Comparison of ENCODE assay signal across 26 mouse cellular contexts in the genomic region with DNA sequence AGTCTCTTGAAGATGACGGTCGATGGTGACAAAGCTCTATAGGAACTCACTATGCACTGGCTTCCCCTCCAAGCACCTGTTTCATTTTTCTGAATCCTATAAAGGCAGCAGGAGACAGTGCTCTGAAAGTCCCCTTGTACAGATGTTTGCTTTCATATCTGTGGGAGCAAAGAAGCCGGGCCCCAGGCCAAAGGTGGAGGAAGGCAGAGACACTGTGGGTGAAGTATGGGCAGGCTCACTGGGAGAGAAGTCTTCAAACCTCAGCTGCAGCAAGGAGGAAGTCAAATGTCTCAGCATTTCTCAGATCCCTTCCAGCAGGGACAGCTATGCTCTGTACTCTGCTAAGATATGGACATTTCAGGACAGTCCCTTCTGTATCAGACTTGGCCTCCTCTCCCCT. TPM values are rescaled to one million over a fixed set of nuclear protein-coding genes. Genes with fewer than 3 reads are reported as not detected.
A peak's percentile ranks its signal among the peaks of the same experiment; 100 is the strongest.
DNase-seq lines count a peak whose midpoint lies in the region; ATAC-seq lines count a peak whose summit lies in the region.
"Had no signal": no experiment of that assay in that cellular context is flagged by ENCODE, and none has a peak within 500 bp of the region (broad histone marks: within the 10 kb centered on the region; RNA-seq: fewer than 3 reads in every experiment).

No protein-coding gene starts in this region.

- 67% methylated on average over 3 of the region's 3 CpGs for WGBS in liver, embryonic 12.5 days (ENCODE audit: insufficient replicate concordance)
- 47% methylated on average over 3 of the region's 3 CpGs for WGBS in macrophage (ENCODE audit: missing documents)

- peak overlapping the region; percentile 52 for H3K4me2 ChIP-seq in liver, embryonic 12.5 days
- H3K4me2 ChIP-seq: embryonic facial prominence, embryonic 12.5 days; forebrain, embryonic 13.5 days; heart, embryonic 15.5 days; hindbrain, embryonic 14.5 days; limb, embryonic 13.5 days; lung, embryonic 14.5 days; midbrain, embryonic 11.5 days had no signal

- no peaks in the 10 kb centered on the region for H3K27me3 ChIP-seq in liver, embryonic 12.5 days (replicated peaks)
- H3K27me3 ChIP-seq: forebrain, embryonic 13.5 days had no signal

- peaks cover 80% of the 10 kb centered on the region for H3K4me1 ChIP-seq in liver, embryonic 12.5 days

- ATAC-seq in liver, embryonic 12.5 days, result no peak
- ATAC-seq: forebrain, embryonic 13.5 days; inflammation-experienced regulatory T-cells, adult 6 months had no signal

- H3K79me2 ChIP-seq in macrophage (ENCODE audit: inconsistent target), result peaks cover under 1% of the 10 kb centered on the region; the same call in 1 of the 2 replicates

- peak overlapping the region; percentile 8 for H3K4me3 ChIP-seq in liver, embryonic 12.5 days
- no peak overlapping the region for H3K4me3 ChIP-seq in macrophage (ENCODE audit: inconsistent target)
- H3K4me3 ChIP-seq: embryonic facial prominence, embryonic 12.5 days; forebrain, embryonic 13.5 days; heart, embryonic 15.5 days; layer of hippocampus, adult 2 months; limb, embryonic 13.5 days had no signal

- DNase-seq in thymus, postnatal 0 days (ENCODE audit: low spot score), result peak; percentile 4
- no peak for DNase-seq in thymus, postnatal 14 days
- no peak for DNase-seq in adrenal gland, postnatal 4 days (ENCODE audit: low spot score in 2 of 2)
- no peak for DNase-seq in ovary, postnatal 36 days (ENCODE audit: low spot score)
- no peak for DNase-seq in layer of hippocampus, postnatal 14 days (ENCODE audit: low spot score in 2 of 2)
- DNase-seq: adrenal gland, postnatal 14 days; cerebellum, adult 11 months; cerebellum, adult 9-11 months; gastrocnemius, postnatal 36 days; heart, postnatal 4 days; kidney, adult 18-20 months; kidney, postnatal 25 days; layer of hippocampus, postnatal 36 days; lung, embryonic 14.5 days; right cerebral cortex, postnatal 14 days had no signal

- H3K9ac ChIP-seq in liver, embryonic 12.5 days, result peak overlapping the region; percentile 56
- H3K9ac ChIP-seq: embryonic facial prominence, embryonic 12.5 days; forebrain, embryonic 13.5 days; heart, embryonic 15.5 days; hindbrain, embryonic 14.5 days; limb, embryonic 13.5 days; lung, embryonic 14.5 days had no signal

- no peaks in the 10 kb centered on the region for H3K9me3 ChIP-seq in liver, embryonic 12.5 days (replicated peaks)
- H3K9me3 ChIP-seq: embryonic facial prominence, embryonic 12.5 days; forebrain, embryonic 13.5 days; heart, embryonic 15.5 days; limb, embryonic 13.5 days had no signal

- peak overlapping the region; percentile 84 for H3K27ac ChIP-seq in liver, embryonic 12.5 days
- H3K27ac ChIP-seq in macrophage, result peak overlapping the region; percentile 84
- H3K27ac ChIP-seq: embryonic facial prominence, embryonic 12.5 days; forebrain, embryonic 13.5 days; heart, embryonic 15.5 days; hindbrain, embryonic 14.5 days; layer of hippocampus, adult 2 months; limb, embryonic 13.5 days had no signal

- H3K36me3 ChIP-seq in liver, embryonic 12.5 days, result peaks cover 67% of the 10 kb centered on the region
- no peaks in the 10 kb centered on the region for H3K36me3 ChIP-seq in macrophage (ENCODE audit: inconsistent target)
- H3K36me3 ChIP-seq: embryonic facial prominence, embryonic 12.5 days; heart, embryonic 15.5 days; limb, embryonic 13.5 days had no signal

RNA-seq across cellular contexts. Expression of a gene that starts 7.6 kb away (rescaled TPM):
- polyA plus RNA-seq in thymus, postnatal 0 days (2015; fragmentation: Nextera tagmentation; extraction: Ambion mirVana), result 4.2 and 4.3 TPM in 2 replicates
- polyA plus RNA-seq in liver, embryonic 12.5 days (2016; fragmentation: Nextera tagmentation; extraction: Ambion mirVana), result 188 and 194 TPM in 2 replicates
- total RNA-seq in macrophage (2018; cell fraction: chromatin; rRNA removed), result 100 to 1,000 TPM in 12 of 26 experiments, 10 to 100 TPM in 14; 39.5 to 213 (median 98.9) TPM
- 100 to 1,000 TPM; 111 to 268 (median 186) TPM for total RNA-seq in macrophage (2018; cell fraction: cytosol; rRNA removed)
- total RNA-seq in macrophage (2018; cell fraction: nucleus; rRNA removed), result 100 to 1,000 TPM in 23 of 26 experiments, 10 to 100 TPM in 3; 86.9 to 369 (median 162) TPM
- polyA plus RNA-seq in macrophage (2018), result 181 to 268 TPM (median 246 TPM) in 3 replicates
- 10 to 100 TPM; 40.0 to 41.3 TPM for total RNA-seq in adrenal gland, postnatal 4 days (2021)
- 10 to 100 TPM; 19.8 to 25.5 TPM for total RNA-seq in layer of hippocampus, postnatal 14 days (2021)
- polyA plus RNA-seq: C2C12 had no signal

Comparison
In these comparisons a context has a peak if more than half of its experiments do, and no peak if none do; other contexts are left out.
1. RNA of a gene that starts 7.6 kb away (polyA plus RNA-seq): 181 to 268 TPM in macrophage and 188 to 194 TPM in liver, embryonic 12.5 days; 4.2 to 4.3 TPM in thymus, postnatal 0 days; every median in the first group is over 10 times any median in the second.